Mouse (Mus musculus): ENCODE data around the gene Cbx4. TPM values are rescaled to one million over a fixed set of nuclear protein-coding genes. Genes with fewer than 3 reads are reported as not detected.
A peak's percentile ranks its signal among the peaks of the same experiment; 100 is the strongest.

Gene Cbx4
- polyA plus RNA-seq, 1 experiment = 12.1 TPM

DNA sequence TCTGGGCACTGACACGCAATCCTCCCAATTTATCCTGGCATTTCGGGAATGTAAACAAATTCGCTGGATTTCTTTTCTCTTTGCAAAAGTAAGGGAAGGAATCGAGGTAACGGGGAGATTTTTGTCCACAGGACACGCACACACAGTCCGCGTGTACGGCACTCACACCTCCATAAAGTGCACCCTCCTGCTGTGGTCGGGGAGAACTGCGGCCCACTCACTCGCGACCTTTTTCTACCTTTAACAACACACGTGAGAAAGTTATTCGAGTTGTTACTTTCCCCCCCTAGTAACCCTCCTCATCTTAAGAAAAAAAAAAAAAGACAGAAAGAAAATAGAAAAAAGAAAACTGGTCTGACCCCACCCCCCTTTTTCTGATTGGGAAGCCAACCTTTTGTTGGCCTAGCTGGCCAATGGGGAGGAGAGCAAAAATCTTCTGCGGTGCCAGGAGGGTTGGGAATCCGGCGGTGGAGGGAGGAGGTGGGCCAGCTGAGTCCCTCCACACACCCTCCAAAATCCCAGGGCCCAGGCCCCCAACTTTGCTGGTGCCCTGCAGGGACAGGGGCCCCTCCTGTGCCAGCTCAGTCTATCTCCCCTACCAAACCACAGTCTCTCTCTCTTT is 48.1 kb downstream of the Cbx4 start:
- no peaks in the 10 kb centered on the region for H3K79me3 ChIP-seq (ENCODE audit: low read depth)
- peaks cover 10% of the 10 kb centered on the region for H3K79me2 ChIP-seq (ENCODE audit: control insufficient read depth, insufficient read depth)
- peak overlapping the region; percentile 30 for H3K4me3 ChIP-seq (ENCODE audit: insufficient read depth, poor library complexity, severe bottlenecking)
- H3ac ChIP-seq (ENCODE audit: control insufficient read depth, insufficient read length, low read depth) = peak overlapping the region; percentile 54
- H3K36me3 ChIP-seq (ENCODE audit: control insufficient read depth, insufficient read depth) = peaks cover 8% of the 10 kb centered on the region
- no peak for TF ChIP-seq FOSL1 (IDR thresholded peaks at IDR 0.05; ENCODE audit: insufficient read depth, low read length, poor library complexity, severe bottlenecking)
- no peak for TF ChIP-seq USF1 (IDR thresholded peaks at IDR 0.05; ENCODE audit: low read depth)
- no peak for TF ChIP-seq CEBPB (IDR thresholded peaks at IDR 0.05; ENCODE audit: low read depth)
- TF ChIP-seq MYOD1 (IDR thresholded peaks at IDR 0.05; ENCODE audit: control insufficient read depth, insufficient read length, low read depth) = no peak
- no peak for TF ChIP-seq CTCF (IDR thresholded peaks at IDR 0.05; ENCODE audit: control insufficient read depth, insufficient read depth, insufficient read length)
- no peak for TF ChIP-seq MAX (IDR thresholded peaks at IDR 0.05)
- no peak for TF ChIP-seq MYOG (IDR thresholded peaks at IDR 0.05; ENCODE audit: control insufficient read depth, extremely low read depth, insufficient read length)
- H3K27me3 ChIP-seq (ENCODE audit: control insufficient read depth, insufficient read depth, insufficient read length) = peaks cover 4% of the 10 kb centered on the region

DNA sequence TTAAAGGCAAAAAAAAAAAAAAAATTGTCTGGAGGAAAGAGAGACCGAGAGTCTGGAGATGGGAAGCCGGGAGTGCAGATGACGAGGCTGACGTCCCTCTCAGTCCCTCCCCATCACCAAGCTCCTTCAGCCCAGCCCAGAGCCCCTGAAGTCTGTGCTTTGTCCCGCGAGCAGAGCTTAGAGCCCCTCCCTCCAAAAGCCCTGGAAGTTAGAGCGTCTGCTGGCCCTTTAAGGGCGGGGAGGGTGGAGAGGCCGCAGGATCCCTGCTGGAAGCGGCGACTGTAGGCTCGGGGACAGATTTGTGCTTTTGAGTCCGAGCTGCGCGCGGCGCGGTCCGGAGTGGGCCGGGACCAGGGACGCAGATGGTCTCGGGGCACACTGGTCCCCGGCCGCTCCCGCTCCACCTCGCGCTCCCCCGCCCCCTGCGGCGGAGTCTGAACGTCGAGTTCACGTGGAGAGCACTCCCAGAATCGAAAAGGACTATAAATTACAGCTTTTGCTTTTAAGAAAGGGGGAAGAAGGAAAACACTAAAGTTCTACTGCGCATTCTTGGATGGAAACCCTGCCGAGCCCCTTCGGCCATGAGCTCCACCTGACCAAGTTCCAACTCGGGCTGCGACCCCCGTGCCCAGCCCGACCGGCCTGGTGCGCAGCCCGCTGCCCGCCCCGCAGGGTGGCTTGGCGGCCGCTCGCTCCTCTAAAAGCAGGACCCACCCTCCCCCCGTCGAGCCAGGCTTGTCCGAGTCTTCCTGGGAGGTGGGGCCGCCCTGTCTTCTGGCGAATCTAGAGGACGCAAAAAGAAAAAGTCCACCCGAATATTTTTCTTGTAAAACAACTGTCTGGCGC is 48.9 kb downstream of the Cbx4 start:
- Histone ChIP-seq H3K36me3 (ENCODE audit: control insufficient read depth, insufficient read depth) (peaks cover 8% of the 10 kb centered on the region), H3K79me2 (ENCODE audit: control insufficient read depth, insufficient read depth) (peaks cover 10% of the 10 kb centered on the region), H3K27me3 (ENCODE audit: control insufficient read depth, insufficient read depth, insufficient read length) (no peaks in the 10 kb centered on the region), H3K4me3 (ENCODE audit: insufficient read depth, poor library complexity, severe bottlenecking) (peak overlapping the region; percentile 30), H3ac (ENCODE audit: control insufficient read depth, insufficient read length, low read depth) (peak overlapping the region; percentile 61), H3K79me3 (ENCODE audit: low read depth) (no peaks in the 10 kb centered on the region)
- no peak for TF ChIP-seq MYOD1 (IDR thresholded peaks at IDR 0.05; ENCODE audit: control insufficient read depth, insufficient read length, low read depth)
- TF ChIP-seq USF1 (IDR thresholded peaks at IDR 0.05; ENCODE audit: low read depth) = no peak
- TF ChIP-seq CTCF (IDR thresholded peaks at IDR 0.05; ENCODE audit: control insufficient read depth, insufficient read depth, insufficient read length) = no peak
- TF ChIP-seq FOSL1 (IDR thresholded peaks at IDR 0.05; ENCODE audit: insufficient read depth, low read length, poor library complexity, severe bottlenecking) = no peak
- no peak for TF ChIP-seq MYOG (IDR thresholded peaks at IDR 0.05; ENCODE audit: control insufficient read depth, extremely low read depth, insufficient read length)
- no peak for TF ChIP-seq CEBPB (IDR thresholded peaks at IDR 0.05; ENCODE audit: low read depth)
- TF ChIP-seq MAX (IDR thresholded peaks at IDR 0.05) = no peak

DNA sequence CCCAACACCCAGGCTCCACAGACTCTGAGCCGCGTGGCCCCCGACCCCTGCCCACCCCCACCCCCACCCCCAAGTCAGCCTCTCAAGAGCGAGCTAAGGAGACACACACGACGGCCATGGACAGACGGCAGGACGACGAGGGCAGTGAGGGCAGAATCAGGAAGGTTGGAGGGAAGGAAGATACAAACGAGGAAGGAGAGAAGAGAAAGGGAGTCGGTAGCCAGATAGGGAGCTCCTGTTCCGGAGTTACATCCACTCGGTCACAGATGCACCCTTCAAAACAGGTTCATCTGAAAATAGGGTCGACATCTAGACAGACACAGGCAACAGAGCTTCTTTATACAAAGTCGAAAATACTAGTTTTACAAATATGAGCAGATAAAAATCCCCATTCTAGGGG is 49.6 kb downstream of the Cbx4 start:
- H3K36me3 ChIP-seq (ENCODE audit: control insufficient read depth, insufficient read depth) = peaks cover 8% of the 10 kb centered on the region
- peaks cover 10% of the 10 kb centered on the region for H3K79me2 ChIP-seq (ENCODE audit: control insufficient read depth, insufficient read depth)
- no peak overlapping the region for H3ac ChIP-seq (ENCODE audit: control insufficient read depth, insufficient read length, low read depth)
- H3K79me3 ChIP-seq (ENCODE audit: low read depth) = no peaks in the 10 kb centered on the region
- TF ChIP-seq MAX (IDR thresholded peaks at IDR 0.05) (no peak), CEBPB (IDR thresholded peaks at IDR 0.05; ENCODE audit: low read depth) (no peak), CTCF (IDR thresholded peaks at IDR 0.05; ENCODE audit: control insufficient read depth, insufficient read depth, insufficient read length) (no peak), MYOG (IDR thresholded peaks at IDR 0.05; ENCODE audit: control insufficient read depth, extremely low read depth, insufficient read length) (no peak), FOSL1 (IDR thresholded peaks at IDR 0.05; ENCODE audit: insufficient read depth, low read length, poor library complexity, severe bottlenecking) (no peak), MYOD1 (IDR thresholded peaks at IDR 0.05; ENCODE audit: control insufficient read depth, insufficient read length, low read depth) (no peak), USF1 (IDR thresholded peaks at IDR 0.05; ENCODE audit: low read depth) (no peak)
- H3K27me3 ChIP-seq (ENCODE audit: control insufficient read depth, insufficient read depth, insufficient read length) = no peaks in the 10 kb centered on the region
- no peak overlapping the region for H3K4me3 ChIP-seq (ENCODE audit: insufficient read depth, poor library complexity, severe bottlenecking)

DNA sequence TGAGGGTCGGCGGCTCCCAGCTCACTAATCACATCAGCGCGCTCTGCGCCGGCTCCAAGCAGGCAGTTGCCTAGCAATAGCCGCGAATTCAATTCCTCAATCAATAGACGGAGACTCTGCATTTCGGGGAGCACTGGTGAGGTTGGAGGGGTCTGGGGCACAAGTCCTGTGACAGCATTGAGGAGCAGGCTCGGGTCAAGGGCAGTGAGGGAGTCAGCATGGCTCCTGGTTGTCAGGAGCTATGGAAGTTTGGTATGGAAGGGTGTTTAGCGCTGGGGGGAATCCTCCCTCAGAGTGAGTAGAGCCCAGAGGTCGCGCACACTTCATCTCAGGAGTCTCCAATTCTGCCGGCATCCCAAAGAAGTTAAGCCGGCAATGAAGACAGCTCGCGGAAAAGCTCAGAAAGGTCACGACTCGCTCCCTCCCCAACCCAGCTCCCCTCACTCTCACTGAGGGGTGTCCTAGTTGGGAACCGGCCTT is 50.3 kb downstream of the Cbx4 start:
- TF ChIP-seq CEBPB (IDR thresholded peaks at IDR 0.05; ENCODE audit: low read depth) = no peak
- no peak for TF ChIP-seq CTCF (IDR thresholded peaks at IDR 0.05; ENCODE audit: control insufficient read depth, insufficient read depth, insufficient read length)
- no peak for TF ChIP-seq USF1 (IDR thresholded peaks at IDR 0.05; ENCODE audit: low read depth)
- TF ChIP-seq MYOG (IDR thresholded peaks at IDR 0.05; ENCODE audit: control insufficient read depth, extremely low read depth, insufficient read length) = no peak
- TF ChIP-seq MAX (IDR thresholded peaks at IDR 0.05) = no peak
- TF ChIP-seq MYOD1 (IDR thresholded peaks at IDR 0.05; ENCODE audit: control insufficient read depth, insufficient read length, low read depth) = no peak
- TF ChIP-seq FOSL1 (IDR thresholded peaks at IDR 0.05; ENCODE audit: insufficient read depth, low read length, poor library complexity, severe bottlenecking) = no peak
- Histone ChIP-seq H3K36me3 (ENCODE audit: control insufficient read depth, insufficient read depth) (peaks cover 12% of the 10 kb centered on the region), H3K4me3 (ENCODE audit: insufficient read depth, poor library complexity, severe bottlenecking) (no peak overlapping the region), H3ac (ENCODE audit: control insufficient read depth, insufficient read length, low read depth) (no peak overlapping the region), H3K79me3 (ENCODE audit: low read depth) (no peaks in the 10 kb centered on the region), H3K79me2 (ENCODE audit: control insufficient read depth, insufficient read depth) (peaks cover 10% of the 10 kb centered on the region), H3K27me3 (ENCODE audit: control insufficient read depth, insufficient read depth, insufficient read length) (no peaks in the 10 kb centered on the region)

DNA sequence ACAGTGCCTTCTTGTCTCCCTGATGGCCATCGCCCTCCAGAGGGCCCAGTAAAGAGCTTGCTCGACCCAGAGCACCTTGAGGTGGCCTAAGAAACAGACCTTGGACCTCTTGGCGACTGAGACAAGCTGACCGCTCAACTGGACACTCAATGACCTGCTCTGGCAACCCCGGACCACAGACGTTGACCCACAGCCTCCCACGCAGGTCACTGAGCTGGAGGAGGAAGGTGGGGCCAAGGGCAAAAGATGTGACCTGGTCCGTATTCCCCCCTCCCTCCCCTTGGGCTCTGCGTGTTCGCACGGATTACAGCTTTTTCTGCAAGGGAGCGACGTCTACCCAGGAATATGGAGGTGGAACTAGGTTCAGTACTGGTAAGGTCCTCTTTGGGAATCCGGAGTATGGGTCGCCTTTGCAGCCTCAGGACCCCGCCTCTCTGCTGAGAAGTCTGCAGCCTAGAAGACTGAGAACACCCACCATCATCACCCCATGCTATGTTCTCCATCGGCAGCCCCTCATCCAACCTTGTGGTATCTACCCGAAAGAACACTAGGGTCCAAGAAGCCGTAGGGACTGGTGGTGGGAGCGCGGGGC is 50.8 kb downstream of the Cbx4 start:
- no peaks in the 10 kb centered on the region for H3K79me3 ChIP-seq (ENCODE audit: low read depth)
- no peaks in the 10 kb centered on the region for H3K27me3 ChIP-seq (ENCODE audit: control insufficient read depth, insufficient read depth, insufficient read length)
- H3K36me3 ChIP-seq (ENCODE audit: control insufficient read depth, insufficient read depth) = peaks cover 17% of the 10 kb centered on the region
- TF ChIP-seq CEBPB (IDR thresholded peaks at IDR 0.05; ENCODE audit: low read depth) (no peak), MYOD1 (IDR thresholded peaks at IDR 0.05; ENCODE audit: control insufficient read depth, insufficient read length, low read depth) (no peak), MAX (IDR thresholded peaks at IDR 0.05) (no peak), MYOG (IDR thresholded peaks at IDR 0.05; ENCODE audit: control insufficient read depth, extremely low read depth, insufficient read length) (no peak), FOSL1 (IDR thresholded peaks at IDR 0.05; ENCODE audit: insufficient read depth, low read length, poor library complexity, severe bottlenecking) (no peak), USF1 (IDR thresholded peaks at IDR 0.05; ENCODE audit: low read depth) (no peak), CTCF (IDR thresholded peaks at IDR 0.05; ENCODE audit: control insufficient read depth, insufficient read depth, insufficient read length) (no peak)
- no peak overlapping the region for H3K4me3 ChIP-seq (ENCODE audit: insufficient read depth, poor library complexity, severe bottlenecking)
- H3ac ChIP-seq (ENCODE audit: control insufficient read depth, insufficient read length, low read depth) = no peak overlapping the region
- peaks cover 7% of the 10 kb centered on the region for H3K79me2 ChIP-seq (ENCODE audit: control insufficient read depth, insufficient read depth)

All from C2C12 (cell line).